Mouse (Mus musculus) lung, postnatal 0 days (tissue): Measurements from ENCODE around the gene G6pc3.

Experiments used
- CTCF ChIP-seq: IDR thresholded peaks from 2 replicates; pipeline ENCODE4 v1.5.1; 2016; ENCODE audit warnings: antibody characterized with exemption, mild to moderate bottlenecking
- EP300 ChIP-seq: IDR thresholded peaks from 2 replicates; pipeline ENCODE4 v1.6.1; 2016; ENCODE audit warnings: antibody characterized with exemption, mild to moderate bottlenecking, control low read depth

GRCm38 (mm10) chr11:102209742-102210141, 20.3 kb downstream of the G6pc3 start:
- TF ChIP-seq CTCF (peak; percentile 87), EP300 (no peak)
